Mouse (Mus musculus) MEL (cell line): ENCODE results near the gene Mob3a. TPM values are rescaled to one million over a fixed set of nuclear protein-coding genes. Genes with fewer than 3 reads are reported as not detected.

Experiments
- DNase-seq: peaks from one replicate; pipeline ENCODE4 v3.0.0; 2011; ENCODE audit warnings: low read depth, low spot score
- H3K27ac ChIP-seq: 2 replicates; pipeline ENCODE4 v1.5.1; 2012; ENCODE audit warnings: low read depth, mild to moderate bottlenecking, control low read depth, low read length, moderate library complexity; ENCODE audit not compliant: control insufficient read depth
- H3K27me3 ChIP-seq, 2 experiments: fragments of 150-350 bp in 1 of 2; sonication (generic) in 1 of 2; 2 replicates each; pipeline ENCODE4 v1.6.1; 2012; ENCODE audit warnings: low read length in 2 of 2, mild to moderate bottlenecking in 2 of 2, improper control_type of control experiment in 1 of 2, moderate library complexity in 1 of 2; ENCODE audit not compliant: insufficient read depth in 2 of 2, control insufficient read depth in 1 of 2
- H3K36me3 ChIP-seq, 2 experiments: 2 replicates each; pipeline ENCODE4 v1.6.1; 2012 to 2014; ENCODE audit warnings: low read length in 2 of 2, improper control_type of control experiment in 1 of 2, inconsistent platforms in 1 of 2, mild to moderate bottlenecking in 1 of 2; ENCODE audit not compliant: insufficient read depth in 2 of 2, control insufficient read depth in 1 of 2
- H3K4me1 ChIP-seq, 2 experiments: fragments of 150-350 bp in 1 of 2; sonication (generic) in 1 of 2; 2 replicates each; pipeline ENCODE4 v1.6.1; 2012; ENCODE audit warnings: low read length in 2 of 2, improper control_type of control experiment in 1 of 2, mild to moderate bottlenecking in 1 of 2; ENCODE audit not compliant: insufficient read depth in 2 of 2, control insufficient read depth in 1 of 2
- H3K4me3 ChIP-seq, 2 experiments: fragments of 150-350 bp in 1 of 2; sonication (generic) in 1 of 2; 2 replicates each; pipeline ENCODE4 v1.5.1; 2012; ENCODE audit warnings: low read depth in 2 of 2, low read length in 2 of 2, mild to moderate bottlenecking in 2 of 2, moderate library complexity in 2 of 2, control low read depth in 1 of 2, improper control_type of control experiment in 1 of 2; ENCODE audit not compliant: control insufficient read depth in 1 of 2, insufficient read depth in 1 of 2
- H3K79me2 ChIP-seq: 2 replicates; pipeline ENCODE4 v1.6.1; 2012; ENCODE audit warnings: mild to moderate bottlenecking, low read length, moderate library complexity; ENCODE audit not compliant: control insufficient read depth, poor library complexity, insufficient read depth
- H3K9ac ChIP-seq: 2 replicates; pipeline ENCODE4 v1.6.1; 2012; ENCODE audit warnings: low read depth, mild to moderate bottlenecking, control low read depth, low read length, moderate library complexity; ENCODE audit not compliant: control insufficient read depth, poor library complexity, severe bottlenecking
- H3K9me3 ChIP-seq: fragments of 150-350 bp; sonication (generic); replicated peaks from 2 replicates; pipeline ENCODE4 v1.6.1; 2012; ENCODE audit warnings: mild to moderate bottlenecking, low read length, improper control_type of control experiment, moderate library complexity; ENCODE audit not compliant: insufficient read depth
- CHD1 ChIP-seq: IDR thresholded peaks from 2 replicates; pipeline ENCODE4 v1.6.1; 2012; ENCODE audit warnings: low read depth, mild to moderate bottlenecking, inconsistent platforms, low read length, improper control_type of control experiment
- CHD2 ChIP-seq: IDR thresholded peaks from 2 replicates; pipeline ENCODE4 v1.6.1; 2011; ENCODE audit warnings: low read length, improper control_type of control experiment
- CTCF ChIP-seq, 3 experiments: IDR thresholded peaks in 2 of 3; conservative IDR thresholded peaks in 1 of 3; 2 replicates each; pipeline ENCODE4 v1.5.1; 2011 to 2012; ENCODE audit warnings: low read length in 3 of 3, low read depth in 2 of 3, mild to moderate bottlenecking in 2 of 3, improper control_type of control experiment in 1 of 3, inconsistent platforms in 1 of 3, mixed read lengths in 1 of 3, moderate library complexity in 1 of 3; ENCODE audit not compliant: control insufficient read depth in 1 of 3, insufficient read depth in 1 of 3, poor library complexity in 1 of 3, severe bottlenecking in 1 of 3
- EP300 ChIP-seq, 2 experiments: IDR thresholded peaks; 2 replicates each; pipeline ENCODE4 v1.6.1; 2011; ENCODE audit warnings: improper control_type of control experiment in 2 of 2, low read length in 2 of 2, low read depth in 1 of 2, mild to moderate bottlenecking in 1 of 2
- GABPA ChIP-seq: IDR thresholded peaks from 2 replicates; pipeline ENCODE4 v1.6.1; 2012; ENCODE audit warnings: low read depth, mild to moderate bottlenecking, inconsistent platforms, low read length, improper control_type of control experiment, moderate library complexity
- GATA1 ChIP-seq: IDR thresholded peaks from 2 replicates; pipeline ENCODE4 v1.6.1; 2011; ENCODE audit warnings: low read depth, low read length, improper control_type of control experiment
- HCFC1 ChIP-seq: IDR thresholded peaks from 2 replicates; pipeline ENCODE4 v1.6.1; 2012; ENCODE audit warnings: low read depth, mild to moderate bottlenecking, inconsistent platforms, low read length, improper control_type of control experiment, moderate library complexity
- MAFK ChIP-seq: IDR thresholded peaks from 2 replicates; pipeline ENCODE4 v1.6.1; 2011; ENCODE audit warnings: low read depth, mild to moderate bottlenecking, low read length, improper control_type of control experiment, borderline replicate concordance
- MAX ChIP-seq: IDR thresholded peaks from 2 replicates; pipeline ENCODE4 v1.6.1; 2011; ENCODE audit warnings: low read length, improper control_type of control experiment
- MAZ ChIP-seq: IDR thresholded peaks from 2 replicates; pipeline ENCODE4 v1.6.1; 2012; ENCODE audit warnings: low read depth, mild to moderate bottlenecking, inconsistent platforms, low read length, improper control_type of control experiment
- MEF2A ChIP-seq: IDR thresholded peaks from 2 replicates; pipeline ENCODE4 v1.6.1; 2014; ENCODE audit warnings: low read depth, mild to moderate bottlenecking, inconsistent platforms, low read length, improper control_type of control experiment; ENCODE audit not compliant: poor library complexity, insufficient replicate concordance, severe bottlenecking; ENCODE audit errors: extremely low read depth
- MXI1 ChIP-seq: IDR thresholded peaks from 2 replicates; pipeline ENCODE4 v1.6.1; 2011; ENCODE audit warnings: mild to moderate bottlenecking, low read depth, low read length, improper control_type of control experiment
- POLR2A ChIP-seq, 2 experiments: IDR thresholded peaks; 2 replicates each; pipeline ENCODE4 v1.6.1; 2011 to 2012; ENCODE audit warnings: low read length in 2 of 2, mild to moderate bottlenecking in 2 of 2, control low read depth in 1 of 2, improper control_type of control experiment in 1 of 2, low read depth in 1 of 2, moderate library complexity in 1 of 2; ENCODE audit not compliant: control insufficient read depth in 1 of 2, insufficient read depth in 1 of 2, poor library complexity in 1 of 2
- POLR2AphosphoS2 ChIP-seq: IDR thresholded peaks from 2 replicates; pipeline ENCODE4 v1.6.1; 2011; ENCODE audit warnings: low read length, improper control_type of control experiment
- POLR2AphosphoS5 ChIP-seq: IDR thresholded peaks from 2 replicates; pipeline ENCODE4 v1.6.1; 2012; ENCODE audit warnings: low read depth, borderline replicate concordance, mild to moderate bottlenecking, inconsistent platforms, low read length, moderate library complexity, mixed read lengths
- SIN3A ChIP-seq: IDR thresholded peaks from 2 replicates; pipeline ENCODE4 v1.6.1; 2012; ENCODE audit warnings: low read length, improper control_type of control experiment, inconsistent platforms
- TBP ChIP-seq: IDR thresholded peaks from 2 replicates; pipeline ENCODE4 v1.8.0; 2011; ENCODE audit warnings: low read depth, low read length, improper control_type of control experiment
- UBTF ChIP-seq: IDR thresholded peaks from 2 replicates; pipeline ENCODE4 v1.6.1; 2012; ENCODE audit warnings: low read depth, mild to moderate bottlenecking, inconsistent platforms, low read length, improper control_type of control experiment, moderate library complexity, borderline replicate concordance; ENCODE audit not compliant: insufficient read depth
- USF2 ChIP-seq, 2 experiments: IDR thresholded peaks; 2 replicates each; pipeline ENCODE4 v1.6.1; 2011 to 2012; ENCODE audit warnings: improper control_type of control experiment in 2 of 2, low read length in 2 of 2, borderline replicate concordance in 1 of 2, inconsistent platforms in 1 of 2, low read depth in 1 of 2, mild to moderate bottlenecking in 1 of 2; ENCODE audit not compliant: insufficient read depth in 1 of 2
- ZMIZ1 ChIP-seq: IDR thresholded peaks from 2 replicates; pipeline ENCODE4 v1.6.1; 2012; ENCODE audit warnings: low read depth, mild to moderate bottlenecking, inconsistent platforms, low read length, improper control_type of control experiment, moderate library complexity
- polyA plus RNA-seq, 2 experiments: library from polyadenylated mRNA; stranded (reverse) in 1 of 2; unstranded in 1 of 2; fragments of >175 nt in 1 of 2; fragments of >200 nt in 1 of 2; gene quantifications; 2 replicates each; pipeline versions ENCODE4 v1.2.1 to v1.2.4; 2012; ENCODE audit warnings: low replicate concordance in 2 of 2, low read depth in 1 of 2; ENCODE audit not compliant: insufficient read length in 2 of 2, insufficient read depth in 1 of 2, missing spikeins in 1 of 2
- total RNA-seq: library from RNA; depleted of rRNA; stranded (reverse); fragments of 300-350 nt; gene quantifications from 2 replicates; pipeline ENCODE4 v1.2.3, GENCODE M21; 2012

Mob3a gene
- total and polyA plus RNA-seq, 3 experiments, result 38.3 to 63.4 TPM; not detected in 1

GRCm38 (mm10) chr10:80682003-80682402, 19.8 kb downstream of the Mob3a start:
- DNase-seq, result no peak
- Histone ChIP-seq H3K27me3 (no peaks in the 10 kb centered on the region), H3K4me3 (no peak overlapping the region), H3K9ac (no peak overlapping the region), H3K9me3 (no peaks in the 10 kb centered on the region), H3K27ac (no peak overlapping the region), H3K79me2 (peaks cover 4% of the 10 kb centered on the region; the same call in 1 of the 2 replicates), H3K4me1 (peaks cover 16 to 41% of the 10 kb centered on the region in 2 experiments), H3K36me3 (peaks cover 5 to 33% of the 10 kb centered on the region in 2 experiments; a peak in 3 of 4 replicates)
- TF ChIP-seq EP300 (IDR thresholded peaks at IDR 0.05; ENCODE audit: low read depth in 1 of 2, low read length in 2 of 2) (no peak), POLR2AphosphoS2 (no peak), MAZ (no peak), GATA1 (no peak), UBTF (no peak)

- Histone ChIP-seq H3K9ac (peak overlapping the region; percentile 53), H3K4me1 (peaks cover 15 to 36% of the 10 kb centered on the region in 2 experiments), H3K27me3 (no peaks in the 10 kb centered on the region), H3K36me3 (peaks cover 0 to 29% of the 10 kb centered on the region in 2 experiments; a peak in 2 of 4 replicates), H3K27ac (peak overlapping the region; percentile 96), H3K79me2 (peaks cover 16% of the 10 kb centered on the region), H3K9me3 (no peaks in the 10 kb centered on the region), H3K4me3 (no peak overlapping the region)
- peak; percentile 54 for DNase-seq
- TF ChIP-seq CTCF (IDR thresholded peaks at IDR 0.05 in 2 of 3, conservative IDR thresholded peaks at IDR 0.05 in 1 of 3; ENCODE audit: control insufficient read depth in 1 of 3, insufficient read depth in 1 of 3, low read depth in 2 of 3, low read length in 3 of 3, poor library complexity in 1 of 3, severe bottlenecking in 1 of 3), result no peak
- 0 out of 4 replicates have a peak, but pooled peaks of 1 of the 2 experiments have one; percentile 27 for TF ChIP-seq POLR2A (IDR thresholded peaks at IDR 0.05; ENCODE audit: control insufficient read depth in 1 of 2, insufficient read depth in 1 of 2, low read depth in 1 of 2, low read length in 2 of 2, poor library complexity in 1 of 2)
- no peak for TF ChIP-seq MAFK
- TF ChIP-seq USF2 (IDR thresholded peaks at IDR 0.05; ENCODE audit: borderline replicate concordance in 1 of 2, insufficient read depth in 1 of 2, low read depth in 1 of 2, low read length in 2 of 2), result no peak
- no peak for TF ChIP-seq POLR2AphosphoS2
Measured at GRCm38 (mm10) chr10:80680260-80680696, 21.5 kb downstream of the Mob3a start.

- peak; percentile 61 for DNase-seq
- no peaks in the 10 kb centered on the region for H3K27me3 ChIP-seq
- H3K79me2 ChIP-seq, result peaks cover 22% of the 10 kb centered on the region
- peaks cover 14 to 30% of the 10 kb centered on the region in 2 experiments for H3K4me1 ChIP-seq
- peak overlapping the region; percentile 53 for H3K9ac ChIP-seq
- H3K9me3 ChIP-seq, result no peaks in the 10 kb centered on the region
- peak overlapping the region; percentile 58 to 76 for H3K4me3 ChIP-seq
- TF ChIP-seq GABPA (no peak), POLR2AphosphoS5 (0 out of 2 replicates have a peak, but pooled peaks have one; percentile 39), CHD2 (no peak), SIN3A (no peak), TBP (no peak), HCFC1 (peak; percentile 28; the same call in 1 of the 2 replicates), MXI1 (peak; percentile 42; the same call in 1 of the 2 replicates), MEF2A (no peak), CHD1 (0 out of 2 replicates have a peak, but pooled peaks have one; percentile 39), MAX (no peak), ZMIZ1 (0 out of 2 replicates have a peak, but pooled peaks have one; percentile 27)
- peak overlapping the region; percentile 96 for H3K27ac ChIP-seq
- H3K36me3 ChIP-seq, result peaks cover 0 to 23% of the 10 kb centered on the region in 2 experiments; a peak in 2 of 4 replicates
Measured at GRCm38 (mm10) chr10:80679556-80680259, 22.1 kb downstream of the Mob3a start.
